Mouse (Mus musculus): ENCODE measurements around the gene Olfr320. TPM values are rescaled to one million over a fixed set of nuclear protein-coding genes. Genes with fewer than 3 reads are reported as not detected.

Gene Olfr320
- not detected in 2 replicates for polyA plus RNA-seq (2014; fragmentation: Nextera tagmentation; extraction: Ambion mirVana)

- no peaks in the 10 kb centered on the region for H3K4me1 ChIP-seq (ENCODE audit: control insufficient read depth in 2 of 2, insufficient read depth in 2 of 2, low read length in 2 of 2)
- no peak within 1 kb of the TSS for H3K27ac ChIP-seq (replicated peaks in 1 of 2; ENCODE audit: control insufficient read depth in 1 of 2, insufficient read depth in 1 of 2, low read depth in 2 of 2, low read length in 2 of 2)
- no peaks in the 10 kb centered on the region for H3K27me3 ChIP-seq (ENCODE audit: control insufficient read depth, insufficient read depth, low read length)
- H3K4me2 ChIP-seq (ENCODE audit: low read length): no peak within 1 kb of the TSS
- no peaks in the 10 kb centered on the region for H3K36me3 ChIP-seq (ENCODE audit: control insufficient read depth, insufficient read depth, low read length)
- no peak within 1 kb of the TSS for H3K4me3 ChIP-seq (ENCODE audit: control insufficient read depth in 1 of 2, insufficient read depth in 1 of 2, low read depth in 1 of 2, low read length in 2 of 2)
- no peak for ATAC-seq (ENCODE audit: insufficient number of reproducible peaks, insufficient read depth, low FRiP score, low read depth)
- H3K9me3 ChIP-seq (ENCODE audit: control insufficient read depth, low read length): no peaks in the 10 kb centered on the region
- 67% methylated on average over 1 of the region's 1 CpGs for WGBS
- no peak within 1 kb of the TSS for H3K9ac ChIP-seq (ENCODE audit: low read length)
These were observed at the start of gene Olfr320 for GRCm38 (mm10) chr11:58680799-58681198. Gene Olfr320, plus strand, starts transcription at chr11:58681099.

- H3K9me3 ChIP-seq (ENCODE audit: control insufficient read depth, low read length): no peaks in the 10 kb centered on the region
- ATAC-seq (ENCODE audit: insufficient number of reproducible peaks, insufficient read depth, low FRiP score, low read depth): no peak
- no peak overlapping the region for H3K9ac ChIP-seq (ENCODE audit: low read length)
- H3K36me3 ChIP-seq (ENCODE audit: control insufficient read depth, insufficient read depth, low read length): no peaks in the 10 kb centered on the region
- H3K27ac ChIP-seq (replicated peaks in 1 of 2; ENCODE audit: control insufficient read depth in 1 of 2, insufficient read depth in 1 of 2, low read depth in 2 of 2, low read length in 2 of 2): no peak overlapping the region
- H3K4me2 ChIP-seq (ENCODE audit: low read length): no peak overlapping the region
- H3K4me3 ChIP-seq (ENCODE audit: control insufficient read depth in 1 of 2, insufficient read depth in 1 of 2, low read depth in 1 of 2, low read length in 2 of 2): no peak overlapping the region
- H3K4me1 ChIP-seq (ENCODE audit: control insufficient read depth in 2 of 2, insufficient read depth in 2 of 2, low read length in 2 of 2): no peaks in the 10 kb centered on the region
- peaks cover 19% of the 10 kb centered on the region for H3K27me3 ChIP-seq (ENCODE audit: control insufficient read depth, insufficient read depth, low read length)
- 56% methylated on average over 4 of the region's 4 CpGs for WGBS
These were observed 46.0 kb upstream of the Olfr320 start for GRCm38 (mm10) chr11:58634878-58635277.

- Histone ChIP-seq H3K9me3 (ENCODE audit: control insufficient read depth, low read length) (no peaks in the 10 kb centered on the region), H3K27me3 (ENCODE audit: control insufficient read depth, insufficient read depth, low read length) (peaks cover 31% of the 10 kb centered on the region), H3K4me1 (ENCODE audit: control insufficient read depth in 2 of 2, insufficient read depth in 2 of 2, low read length in 2 of 2) (peaks cover 2 to 6% of the 10 kb centered on the region in 2 experiments; a peak in 2 of 4 replicates), H3K4me2 (ENCODE audit: low read length) (no peak overlapping the region), H3K9ac (ENCODE audit: low read length) (no peak overlapping the region), H3K4me3 (ENCODE audit: control insufficient read depth in 1 of 2, insufficient read depth in 1 of 2, low read depth in 1 of 2, low read length in 2 of 2) (no peak overlapping the region), H3K36me3 (ENCODE audit: control insufficient read depth, insufficient read depth, low read length) (no peaks in the 10 kb centered on the region), H3K27ac (replicated peaks in 1 of 2; ENCODE audit: control insufficient read depth in 1 of 2, insufficient read depth in 1 of 2, low read depth in 2 of 2, low read length in 2 of 2) (no peak overlapping the region)
- WGBS: 14% methylated on average over 4 of the region's 4 CpGs
- ATAC-seq (ENCODE audit: insufficient number of reproducible peaks, insufficient read depth, low FRiP score, low read depth): no peak
These were observed 44.4 kb upstream of the Olfr320 start for GRCm38 (mm10) chr11:58636376-58636977.

- Histone ChIP-seq H3K9me3 (ENCODE audit: control insufficient read depth, low read length) (no peaks in the 10 kb centered on the region), H3K4me3 (ENCODE audit: control insufficient read depth in 1 of 2, insufficient read depth in 1 of 2, low read depth in 1 of 2, low read length in 2 of 2) (no peak overlapping the region)
These were observed 42.7 kb upstream of the Olfr320 start for GRCm38 (mm10) chr11:58638176-58638701.

GRCm38 (mm10) chr11:58640272-58640867, 40.5 kb upstream of the Olfr320 start, which contains the start of gene Trim58:
Gene Trim58, plus strand, starts transcription at chr11:58640465.
- ATAC-seq (ENCODE audit: insufficient number of reproducible peaks, insufficient read depth, low FRiP score, low read depth): peak; percentile 47; the same call in 1 of the 2 replicates
- Histone ChIP-seq H3K9me3 (ENCODE audit: control insufficient read depth, low read length) (no peaks in the 10 kb centered on the region), H3K4me1 (ENCODE audit: control insufficient read depth in 2 of 2, insufficient read depth in 2 of 2, low read length in 2 of 2) (peaks cover 2 to 6% of the 10 kb centered on the region in 2 experiments; a peak in 2 of 4 replicates), H3K4me3 (ENCODE audit: control insufficient read depth in 1 of 2, insufficient read depth in 1 of 2, low read depth in 1 of 2, low read length in 2 of 2) (peak within 1 kb of the TSS; percentile 31 to 34), H3K4me2 (ENCODE audit: low read length) (peak within 1 kb of the TSS; percentile 78), H3K27me3 (ENCODE audit: control insufficient read depth, insufficient read depth, low read length) (peaks cover 39% of the 10 kb centered on the region), H3K9ac (ENCODE audit: low read length) (peak within 1 kb of the TSS; percentile 13; the same call in 1 of the 2 replicates), H3K36me3 (ENCODE audit: control insufficient read depth, insufficient read depth, low read length) (no peaks in the 10 kb centered on the region), H3K27ac (replicated peaks in 1 of 2; ENCODE audit: control insufficient read depth in 1 of 2, insufficient read depth in 1 of 2, low read depth in 2 of 2, low read length in 2 of 2) (no peak within 1 kb of the TSS)
- WGBS: 2% methylated on average over 34 of the region's 34 CpGs

More at GRCm38 (mm10) chr11:58638176-58638701, 42.7 kb upstream of the Olfr320 start:
- Histone ChIP-seq H3K4me1 (ENCODE audit: control insufficient read depth in 2 of 2, insufficient read depth in 2 of 2, low read length in 2 of 2) (peaks cover 2 to 6% of the 10 kb centered on the region in 2 experiments; a peak in 2 of 4 replicates), H3K27me3 (ENCODE audit: control insufficient read depth, insufficient read depth, low read length) (peaks cover 39% of the 10 kb centered on the region), H3K4me2 (ENCODE audit: low read length) (no peak overlapping the region), H3K9ac (ENCODE audit: low read length) (no peak overlapping the region), H3K36me3 (ENCODE audit: control insufficient read depth, insufficient read depth, low read length) (no peaks in the 10 kb centered on the region), H3K27ac (replicated peaks in 1 of 2; ENCODE audit: control insufficient read depth in 1 of 2, insufficient read depth in 1 of 2, low read depth in 2 of 2, low read length in 2 of 2) (no peak overlapping the region)
- ATAC-seq (ENCODE audit: insufficient number of reproducible peaks, insufficient read depth, low FRiP score, low read depth): no peak
- 56% methylated on average over 7 of the region's 7 CpGs for WGBS

GRCm38 (mm10) chr11:58641057-58641456, 39.8 kb upstream of the Olfr320 start:
- no peaks in the 10 kb centered on the region for H3K36me3 ChIP-seq (ENCODE audit: control insufficient read depth, insufficient read depth, low read length)
- peak overlapping the region in 1 of 2 experiments; percentile 34; a peak in 2 of 4 replicates for H3K4me3 ChIP-seq (ENCODE audit: control insufficient read depth in 1 of 2, insufficient read depth in 1 of 2, low read depth in 1 of 2, low read length in 2 of 2)
- H3K4me2 ChIP-seq (ENCODE audit: low read length): peak overlapping the region; percentile 78
- H3K4me1 ChIP-seq (ENCODE audit: control insufficient read depth in 2 of 2, insufficient read depth in 2 of 2, low read length in 2 of 2): peaks cover 2 to 6% of the 10 kb centered on the region in 2 experiments; a peak in 2 of 4 replicates
- no peaks in the 10 kb centered on the region for H3K9me3 ChIP-seq (ENCODE audit: control insufficient read depth, low read length)
- H3K9ac ChIP-seq (ENCODE audit: low read length): no peak overlapping the region
- WGBS: 27% methylated on average over 14 of the region's 14 CpGs
- peaks cover 39% of the 10 kb centered on the region for H3K27me3 ChIP-seq (ENCODE audit: control insufficient read depth, insufficient read depth, low read length)
- no peak overlapping the region for H3K27ac ChIP-seq (replicated peaks in 1 of 2; ENCODE audit: control insufficient read depth in 1 of 2, insufficient read depth in 1 of 2, low read depth in 2 of 2, low read length in 2 of 2)
- no peak for ATAC-seq (ENCODE audit: insufficient number of reproducible peaks, insufficient read depth, low FRiP score, low read depth)

GRCm38 (mm10) chr11:58641638-58642358, 39.1 kb upstream of the Olfr320 start:
- WGBS: 76% methylated on average over 13 of the region's 13 CpGs
- Histone ChIP-seq H3K27me3 (ENCODE audit: control insufficient read depth, insufficient read depth, low read length) (peaks cover 39% of the 10 kb centered on the region), H3K4me1 (ENCODE audit: control insufficient read depth in 2 of 2, insufficient read depth in 2 of 2, low read length in 2 of 2) (peaks cover 2 to 6% of the 10 kb centered on the region in 2 experiments; a peak in 2 of 4 replicates), H3K36me3 (ENCODE audit: control insufficient read depth, insufficient read depth, low read length) (no peaks in the 10 kb centered on the region), H3K9ac (ENCODE audit: low read length) (no peak overlapping the region), H3K27ac (replicated peaks in 1 of 2; ENCODE audit: control insufficient read depth in 1 of 2, insufficient read depth in 1 of 2, low read depth in 2 of 2, low read length in 2 of 2) (no peak overlapping the region), H3K9me3 (ENCODE audit: control insufficient read depth, low read length) (no peaks in the 10 kb centered on the region), H3K4me2 (ENCODE audit: low read length) (no peak overlapping the region; the same call in 1 of the 2 replicates), H3K4me3 (ENCODE audit: control insufficient read depth in 1 of 2, insufficient read depth in 1 of 2, low read depth in 1 of 2, low read length in 2 of 2) (no peak overlapping the region)
- no peak for ATAC-seq (ENCODE audit: insufficient number of reproducible peaks, insufficient read depth, low FRiP score, low read depth)
